Mouse (Mus musculus) induced T-regulatory cell, adult 2 months (primary cell): ENCODE results near the gene Ralb.

ENCODE experiments used
- DNase-seq: peaks from one replicate; pipeline ENCODE4 v3.0.0-alpha.2; 2012; ENCODE audit warnings: low read depth

The Ralb gene

GRCm38 (mm10) chr1:119504260-119505062, at the start of gene Ralb:
Gene Ralb (minus strand): TSS chr1:119504794.
- DNase-seq: peak; percentile 96

GRCm38 (mm10) chr1:119551651-119552050, 47.1 kb upstream of the Ralb start:
- no peak for DNase-seq

DNA sequence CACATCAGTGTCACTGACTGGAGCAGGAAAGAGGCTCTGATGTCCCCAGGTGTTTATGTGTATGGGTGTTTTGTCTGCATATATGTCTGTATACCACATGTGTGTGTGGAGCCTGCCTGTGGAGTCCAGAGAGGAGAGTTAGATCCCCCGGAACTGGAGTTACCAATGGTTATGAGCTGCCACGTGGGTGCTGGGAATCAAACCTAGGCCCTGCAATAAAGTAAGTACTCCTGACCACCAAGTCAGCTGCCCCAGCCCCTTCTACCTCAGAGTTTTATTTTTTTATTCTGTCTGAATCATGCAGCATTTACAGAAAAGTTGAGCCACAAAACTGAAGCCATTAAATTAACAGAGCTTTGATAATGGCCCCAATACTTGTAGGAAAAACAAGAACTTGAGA, 45.5 kb upstream of the Ralb start:
- DNase-seq: no peak

GRCm38 (mm10) chr1:119549327-119549689, 44.7 kb upstream of the Ralb start:
- DNase-seq: no peak

GRCm38 (mm10) chr1:119548668-119549326, 44.2 kb upstream of the Ralb start:
- DNase-seq: peak; percentile 80

DNA sequence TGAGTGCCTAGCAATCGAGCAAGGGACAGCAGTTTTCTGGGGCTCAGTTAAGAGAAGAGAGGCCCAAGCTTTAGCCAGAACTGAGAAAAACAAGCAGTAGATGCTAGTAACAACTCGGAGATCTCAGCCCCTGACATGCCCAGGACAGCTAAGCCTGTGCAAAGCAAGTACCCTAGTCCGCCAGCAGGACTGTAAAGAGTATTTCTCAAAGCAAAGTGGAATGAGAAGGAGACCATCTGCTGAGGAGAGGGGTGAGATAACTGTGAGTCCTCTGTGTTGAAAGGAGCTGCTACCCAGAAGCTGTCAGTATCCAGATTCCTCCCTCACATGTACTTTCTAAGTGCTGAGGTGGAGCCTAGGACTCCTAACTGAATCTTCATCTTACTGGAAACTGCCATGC, 41.9 kb upstream of the Ralb start:
- DNase-seq: no peak

GRCm38 (mm10) chr1:119545671-119546070, 41.1 kb upstream of the Ralb start:
- no peak for DNase-seq

GRCm38 (mm10) chr1:119545164-119545563, 40.6 kb upstream of the Ralb start:
- DNase-seq: no peak

DNA sequence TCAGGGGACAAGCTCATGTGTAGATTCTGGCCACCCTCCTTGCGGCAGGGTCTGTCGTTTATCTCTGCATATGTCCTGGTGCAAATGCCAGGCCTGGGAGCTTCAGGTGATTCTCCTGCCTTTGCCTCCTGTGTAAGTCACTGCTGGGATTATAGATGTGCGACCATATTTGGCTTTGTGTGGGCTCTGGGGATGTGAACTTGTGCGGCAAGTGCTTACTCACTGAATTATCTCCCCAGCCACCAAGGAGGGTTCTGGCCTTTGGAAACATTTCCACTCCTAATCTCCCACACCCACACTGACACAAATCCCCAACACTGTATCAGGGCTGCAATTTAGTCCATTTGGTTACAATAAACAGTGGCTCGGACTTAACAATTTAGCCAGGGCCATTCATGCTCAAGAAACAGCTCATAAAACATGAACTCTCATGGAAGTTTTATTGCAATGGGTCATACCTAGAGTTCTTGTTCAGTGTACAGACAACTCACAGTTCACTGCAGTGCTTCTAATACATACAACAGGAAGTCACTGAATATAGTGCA, 40.1 kb upstream of the Ralb start:
- DNase-seq: no peak

GRCm38 (mm10) chr1:119543316-119543715, 38.7 kb upstream of the Ralb start:
- no peak for DNase-seq

DNA sequence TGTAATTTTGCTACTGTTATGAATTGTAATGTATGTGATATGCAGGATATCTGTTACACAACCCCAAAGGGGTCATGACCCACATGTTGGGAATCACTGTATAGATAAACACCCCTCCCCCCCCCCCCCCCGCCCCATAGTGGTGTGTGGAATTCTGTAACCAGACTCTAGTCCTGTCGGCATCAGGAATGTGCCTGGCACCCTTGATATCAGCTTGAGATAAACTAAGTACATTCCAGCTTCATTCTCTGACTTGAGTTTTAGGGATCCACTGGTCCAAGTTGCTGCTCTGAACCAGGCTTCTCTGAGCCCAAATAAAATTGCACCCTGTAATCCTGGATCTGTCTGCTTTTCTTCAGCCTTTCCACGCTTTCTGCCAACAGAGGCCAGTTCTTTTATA, 37.0 kb upstream of the Ralb start:
- DNase-seq: no peak

DNA sequence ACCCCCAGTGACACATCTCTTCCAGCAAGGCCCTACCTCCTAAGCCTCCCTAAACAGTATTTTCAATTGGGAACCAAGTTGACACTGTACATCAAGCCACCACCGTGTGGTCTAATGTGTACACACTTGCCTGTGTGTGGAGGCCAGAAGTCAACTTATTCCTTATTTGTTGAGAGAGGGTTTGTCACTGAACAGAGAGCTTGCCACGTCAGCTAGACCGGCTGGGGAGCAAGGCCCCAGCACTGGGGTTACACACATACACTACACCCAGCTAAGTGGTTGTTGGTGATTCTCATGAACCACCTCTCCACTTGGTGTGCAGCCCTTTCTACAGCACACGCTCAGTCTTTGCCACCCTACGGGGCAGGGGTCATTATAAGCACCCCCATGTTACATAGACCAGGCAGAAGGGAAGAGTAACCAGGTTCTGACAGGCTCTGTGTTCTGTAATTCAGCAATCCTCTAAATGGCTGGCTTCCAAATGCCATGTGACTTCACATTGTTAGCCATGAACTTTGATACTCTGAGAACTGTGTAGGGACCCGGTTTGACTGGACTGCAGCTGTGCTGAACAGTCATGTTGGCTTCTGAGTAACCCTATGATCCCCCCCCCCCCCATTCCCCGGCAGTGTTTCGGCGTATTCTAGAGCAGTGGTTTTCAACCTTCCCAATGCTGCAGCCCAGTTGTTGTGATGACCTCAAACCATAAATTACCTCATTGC, 36.4 kb upstream of the Ralb start:
- DNase-seq: no peak

DNA sequence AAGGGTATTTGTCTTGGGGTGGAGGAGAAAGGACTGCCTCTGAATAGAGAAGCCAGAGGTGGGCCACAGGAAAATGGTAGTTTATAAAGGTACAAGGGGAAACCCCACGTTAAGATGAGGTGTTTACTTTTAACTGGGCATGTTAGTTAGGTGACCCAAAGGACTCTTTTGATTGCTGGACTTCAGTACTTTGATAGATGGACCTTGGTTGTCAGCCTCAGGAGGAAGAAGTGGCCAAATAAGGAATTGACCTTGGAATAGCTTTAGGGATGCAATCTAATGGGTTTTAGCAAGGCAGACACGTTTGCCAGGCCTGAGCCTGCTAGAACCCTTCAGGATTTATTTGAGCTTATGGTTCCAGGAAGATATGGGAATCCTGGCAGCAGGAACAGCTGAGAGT, 34.7 kb upstream of the Ralb start:
- DNase-seq: no peak

GRCm38 (mm10) chr1:119537651-119538050, 33.1 kb upstream of the Ralb start:
- DNase-seq: no peak

- DNase-seq: no peak
Measured at GRCm38 (mm10) chr1:119536122-119536521, 31.5 kb upstream of the Ralb start.

DNA sequence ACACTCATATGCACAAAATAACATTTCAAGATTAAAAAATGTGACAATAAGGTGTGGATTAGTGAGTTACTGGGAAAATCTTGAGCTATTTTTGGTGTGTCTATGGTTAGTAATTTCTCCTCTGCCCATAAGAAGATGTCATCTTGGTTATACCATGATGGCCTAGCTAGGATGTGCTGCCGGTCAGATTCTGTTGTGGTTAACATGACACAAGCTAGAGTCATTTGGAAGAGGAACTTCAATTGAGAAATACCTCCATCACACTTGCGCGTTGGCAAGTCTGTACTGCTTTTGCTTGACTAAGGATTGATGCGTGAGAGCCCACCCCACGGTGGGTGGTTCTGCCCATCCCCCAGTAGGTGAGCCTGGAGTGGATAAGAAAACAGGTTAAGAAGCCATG, 29.7 kb upstream of the Ralb start:
- no peak for DNase-seq

DNA sequence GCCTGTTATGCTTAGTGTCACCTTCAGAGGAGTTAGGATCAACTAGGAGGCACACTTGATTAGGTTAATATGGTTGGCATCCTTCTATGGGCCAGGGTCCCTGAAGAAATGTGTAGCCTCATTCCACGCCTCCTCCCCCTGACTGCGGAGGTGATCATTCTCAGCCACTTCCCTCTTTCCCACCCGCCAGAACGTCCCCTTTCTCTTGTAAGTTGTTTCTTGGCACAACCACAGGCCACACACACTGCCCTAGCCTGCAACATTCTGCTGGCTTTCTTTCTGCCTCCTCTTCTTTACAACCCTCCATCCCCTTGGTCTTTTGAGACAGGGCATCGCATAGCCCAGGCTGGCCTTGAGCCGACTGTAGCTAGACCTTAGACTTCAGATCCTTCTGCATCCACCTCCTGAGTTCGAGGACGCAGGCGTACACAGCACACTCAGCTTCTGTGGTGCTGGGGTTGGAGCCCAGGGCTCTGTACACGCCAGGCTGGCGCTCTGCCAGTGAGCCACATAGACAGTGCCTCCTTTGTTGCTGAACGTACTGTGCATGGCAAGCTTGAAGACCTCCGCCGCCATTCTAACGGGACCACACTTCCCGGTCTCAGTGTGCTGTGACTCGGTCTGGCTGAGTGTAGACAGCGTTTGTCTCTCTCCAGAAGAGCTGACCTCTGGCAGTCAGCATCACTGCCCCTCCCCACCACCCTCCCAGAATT, 28.7 kb upstream of the Ralb start:
- no peak for DNase-seq

DNA sequence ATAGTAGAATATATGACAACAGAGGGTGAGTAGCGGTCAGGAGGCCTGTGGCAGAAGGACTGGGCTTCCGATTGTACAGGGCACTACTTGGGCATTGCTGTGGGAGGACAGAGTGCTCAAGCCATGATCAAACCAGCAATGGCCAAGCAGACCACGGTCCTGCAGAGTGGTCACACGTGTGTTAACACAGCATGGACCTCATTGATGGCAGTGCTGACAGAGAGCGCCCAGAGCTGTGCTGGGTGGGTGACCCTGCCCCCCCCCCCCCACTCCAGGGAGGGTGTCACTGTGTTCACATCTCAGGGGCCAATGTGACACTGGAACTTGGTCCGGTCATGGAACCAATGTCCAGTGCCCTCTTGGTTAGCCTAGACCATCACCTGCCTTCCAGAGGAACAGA, 27.6 kb upstream of the Ralb start:
- no peak for DNase-seq

- DNase-seq: no peak
Measured at GRCm38 (mm10) chr1:119530941-119531340, 26.3 kb upstream of the Ralb start.

DNA sequence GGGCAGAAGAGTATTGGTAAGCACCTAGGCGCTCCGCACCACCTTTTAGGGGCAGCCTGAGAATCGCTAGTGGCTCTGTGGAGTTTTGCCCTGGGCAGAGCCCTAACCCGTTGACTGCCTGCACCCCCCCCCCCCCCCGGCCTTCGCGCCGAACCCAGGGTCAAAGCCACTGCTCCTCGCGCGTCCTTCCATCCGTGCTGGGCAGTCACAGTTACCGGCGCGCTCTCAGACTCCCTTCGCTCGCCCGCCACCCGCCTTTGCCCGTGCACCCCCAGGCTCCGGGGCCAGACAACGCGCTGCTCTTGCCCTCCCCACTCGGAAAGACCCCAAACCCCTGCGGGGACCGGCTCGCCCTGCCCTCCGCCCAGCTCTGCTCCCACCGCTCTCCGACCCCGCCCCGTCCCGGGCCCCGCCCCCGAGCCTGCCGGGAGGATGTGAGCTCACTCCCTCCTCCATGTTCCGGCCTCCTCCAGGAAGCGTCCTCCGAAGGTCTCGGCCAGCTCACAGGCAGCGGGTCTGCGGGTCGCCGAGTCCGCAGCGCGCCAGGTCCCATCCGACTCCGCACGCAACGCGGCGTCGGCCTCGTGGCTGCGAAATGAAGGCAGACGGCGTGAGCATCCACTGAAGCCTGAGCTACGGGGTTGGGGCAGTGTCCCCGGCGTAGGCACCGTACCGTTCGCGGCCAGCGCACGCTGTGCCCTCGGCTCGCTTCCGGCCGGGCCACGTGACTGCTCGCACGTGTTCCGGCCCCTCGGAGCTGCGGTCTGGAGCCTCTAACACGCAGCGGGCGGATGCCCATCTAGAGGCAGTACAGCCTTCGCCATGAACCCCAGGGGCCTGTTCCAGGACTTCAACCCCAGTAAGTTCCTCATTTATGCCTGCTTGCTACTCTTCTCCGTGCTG, 21.3 kb upstream of the Ralb start, which contains the start of gene Tmem185b:
TSS of gene Tmem185b (plus strand) at position 472 of the 903 bp plus-strand sequence.
- DNase-seq: peak; percentile 91

DNA sequence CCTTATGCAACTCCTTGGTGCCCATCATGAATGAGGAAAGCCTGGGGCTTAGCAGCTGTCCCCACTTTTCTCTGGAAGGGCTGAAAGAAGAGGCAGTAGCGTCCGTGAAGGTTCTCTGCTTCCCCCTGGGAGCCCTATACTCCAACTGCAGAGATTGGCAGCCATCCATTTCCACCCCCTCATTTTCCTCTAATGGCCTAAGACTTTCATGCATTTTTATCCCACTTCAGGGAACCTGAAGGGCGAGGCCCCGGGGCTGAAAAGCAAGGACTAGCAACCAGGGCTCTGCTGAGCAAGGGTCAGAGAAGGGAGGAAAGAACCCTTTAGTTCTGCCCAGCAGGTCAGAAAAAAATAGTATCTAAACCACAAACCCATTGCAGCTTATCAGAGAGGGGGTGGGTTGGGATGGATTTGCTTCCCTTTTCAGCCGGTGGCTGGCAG, 20.4 kb upstream of the Ralb start:
- DNase-seq: no peak
